Mouse (Mus musculus) ES-E14 (cell line): ENCODE measurements around the gene Ptprh.

Experiments
- HCFC1 ChIP-seq: IDR thresholded peaks from 2 replicates; pipeline ENCODE4 v1.6.1; 2012; ENCODE audit warnings: low read length, inconsistent platforms, borderline replicate concordance; ENCODE audit not compliant: insufficient read depth
- ZNF384 ChIP-seq: IDR thresholded peaks from 2 replicates; pipeline ENCODE4 v1.6.1; 2012; ENCODE audit warnings: low read depth, low read length, inconsistent platforms

DNA sequence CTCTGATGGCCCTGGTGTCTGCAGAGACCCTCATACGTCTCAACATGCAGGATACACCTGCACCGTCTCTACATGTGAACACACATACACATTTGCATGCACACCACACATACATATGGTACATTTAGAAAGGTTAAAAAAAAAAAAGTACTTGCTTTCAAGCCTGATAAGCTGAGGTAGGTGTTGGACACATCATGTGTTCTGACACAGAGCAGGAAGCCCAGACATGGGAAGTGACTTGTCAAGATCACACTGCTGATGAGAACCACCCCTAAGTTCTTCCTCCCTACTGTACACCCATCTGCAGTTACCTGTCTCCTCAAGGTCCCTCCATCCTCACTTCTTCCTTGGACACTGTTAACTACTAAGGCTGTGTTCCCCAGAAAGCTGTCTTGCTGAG, 22.1 kb upstream of the Ptprh start:
- TF ChIP-seq HCFC1 (no peak), ZNF384 (no peak)
